Mouse (Mus musculus) intestine, postnatal 0 days (tissue): ENCODE measurements at regions not wholly inside any gene's neighbourhood (a gene's known extent, or its start where the extent isn't known, plus 50 kb on each side); places are given as distances from the start of the nearest gene placed in this dataset.

Experiments
- ATAC-seq: fragments of 200-750 bp; cut with Nextera tagmentation; 2 replicates; pipeline ENCODE4 v1.8.0; 2017; ENCODE audit warnings: mild to moderate bottlenecking, moderate TSS enrichment, moderate library complexity
- H3K27ac ChIP-seq: fragments of 300-500 bp; sonication (generic); 2 replicates; pipeline ENCODE4 v1.5.1; 2014; ENCODE audit warnings: mild to moderate bottlenecking, low read depth, low read length, moderate library complexity
- H3K27me3 ChIP-seq: fragments of 300-500 bp; sonication (generic); replicated peaks from 2 replicates; pipeline ENCODE4 v1.6.1; 2014; ENCODE audit warnings: low read length, mixed read lengths; ENCODE audit not compliant: control insufficient read depth, insufficient read depth
- H3K36me3 ChIP-seq: fragments of 300-500 bp; sonication (generic); 2 replicates; pipeline ENCODE4 v1.6.1; 2014; ENCODE audit warnings: mild to moderate bottlenecking, moderate library complexity; ENCODE audit not compliant: control insufficient read depth, insufficient read depth
- H3K4me1 ChIP-seq: fragments of 300-500 bp; sonication (generic); replicated peaks from 2 replicates; pipeline ENCODE4 v1.6.1; 2014; ENCODE audit warnings: antibody characterized with exemption, low read length, mixed read lengths; ENCODE audit not compliant: control insufficient read depth, insufficient read depth
- H3K4me2 ChIP-seq: fragments of 300-500 bp; sonication (generic); replicated peaks from 2 replicates; pipeline ENCODE4 v1.6.1; 2014; ENCODE audit warnings: low read depth, mild to moderate bottlenecking, moderate library complexity
- H3K4me3 ChIP-seq: fragments of 300-500 bp; sonication (generic); 2 replicates; pipeline ENCODE4 v1.5.1; 2014; ENCODE audit warnings: low read depth, low read length
- H3K9ac ChIP-seq: fragments of 300-500 bp; sonication (generic); 2 replicates; pipeline ENCODE4 v1.6.1; 2014; ENCODE audit warnings: mild to moderate bottlenecking, low read depth, low read length
- H3K9me3 ChIP-seq: fragments of 300-500 bp; sonication (generic); 2 replicates; pipeline ENCODE4 v1.6.1; 2016; ENCODE audit warnings: mixed run types; ENCODE audit not compliant: control insufficient read depth
- CTCF ChIP-seq: sonication (generic); IDR thresholded peaks from 2 replicates; pipeline ENCODE4 v1.5.1; 2016; ENCODE audit warnings: low read depth, mild to moderate bottlenecking, control low read depth, antibody characterized with exemption, moderate library complexity
- WGBS: fragments of 180-500 bp; shearing (Covaris S2); extraction: QIAGEN DNeasy Blood & Tissue Kit; methylation state at CpG from one replicate; pipeline ENCODE4 v1.1.7; 2014; 5-methylcytosine and 5-hydroxymethylcytosine counted together

GRCm38 (mm10) chr6:133967286-133967685 is 68.2 kb upstream of the Etv6 start:
- no peak overlapping the region for H3K4me2 ChIP-seq
- ATAC-seq, result no peak
- WGBS, result 86% methylated on average over 3 of the region's 3 CpGs
- H3K4me3 ChIP-seq, result no peak overlapping the region
- no peaks in the 10 kb centered on the region for H3K27me3 ChIP-seq
- no peak overlapping the region for H3K27ac ChIP-seq
- no peaks in the 10 kb centered on the region for H3K4me1 ChIP-seq
- no peak for TF ChIP-seq CTCF
- no peaks in the 10 kb centered on the region for H3K9me3 ChIP-seq
- H3K9ac ChIP-seq, result no peak overlapping the region
- no peaks in the 10 kb centered on the region for H3K36me3 ChIP-seq

- Histone ChIP-seq H3K27me3 (no peaks in the 10 kb centered on the region), H3K27ac (no peak overlapping the region), H3K9ac (no peak overlapping the region), H3K9me3 (no peaks in the 10 kb centered on the region), H3K4me1 (no peaks in the 10 kb centered on the region), H3K4me2 (no peak overlapping the region), H3K4me3 (no peak overlapping the region), H3K36me3 (no peaks in the 10 kb centered on the region)
- 80% methylated on average over 6 of the region's 6 CpGs for WGBS
- no peak for ATAC-seq
- no peak for TF ChIP-seq CTCF
Observed at GRCm38 (mm10) chr6:133972054-133972705, 63.3 kb upstream of the Etv6 start.

- Histone ChIP-seq H3K4me3 (no peak overlapping the region), H3K9ac (no peak overlapping the region), H3K27ac (no peak overlapping the region), H3K4me1 (no peaks in the 10 kb centered on the region), H3K27me3 (no peaks in the 10 kb centered on the region), H3K4me2 (no peak overlapping the region), H3K9me3 (no peaks in the 10 kb centered on the region), H3K36me3 (no peaks in the 10 kb centered on the region)
- no peak for TF ChIP-seq CTCF
- 84% methylated on average over 7 of the region's 7 CpGs for WGBS
- ATAC-seq, result no peak
Observed at GRCm38 (mm10) chr6:133973205-133973838, 62.2 kb upstream of the Etv6 start.

GRCm38 (mm10) chr6:133975951-133976350 is 59.5 kb upstream of the Etv6 start:
- WGBS, result 82% methylated on average over 1 of the region's 1 CpGs
- ATAC-seq, result no peak
- no peaks in the 10 kb centered on the region for H3K36me3 ChIP-seq
- no peaks in the 10 kb centered on the region for H3K9me3 ChIP-seq
- no peak overlapping the region for H3K27ac ChIP-seq
- H3K9ac ChIP-seq, result no peak overlapping the region
- TF ChIP-seq CTCF, result no peak
- no peak overlapping the region for H3K4me2 ChIP-seq
- H3K4me1 ChIP-seq, result no peaks in the 10 kb centered on the region
- H3K27me3 ChIP-seq, result no peaks in the 10 kb centered on the region
- no peak overlapping the region for H3K4me3 ChIP-seq

- H3K27ac ChIP-seq, result no peak overlapping the region
- ATAC-seq, result no peak
- WGBS, result 69% methylated on average over 6 of the region's 6 CpGs
Observed at GRCm38 (mm10) chr6:133976854-133977253, 58.6 kb upstream of the Etv6 start.

GRCm38 (mm10) chr6:133983804-133984514 is 51.5 kb upstream of the Etv6 start:
- Histone ChIP-seq H3K27ac (no peak overlapping the region), H3K4me2 (no peak overlapping the region), H3K4me1 (no peaks in the 10 kb centered on the region), H3K36me3 (no peaks in the 10 kb centered on the region), H3K27me3 (no peaks in the 10 kb centered on the region), H3K9ac (no peak overlapping the region), H3K4me3 (no peak overlapping the region), H3K9me3 (no peaks in the 10 kb centered on the region)
- ATAC-seq, result no peak
- WGBS, result 80% methylated on average over 10 of the region's 10 CpGs
- TF ChIP-seq CTCF, result no peak

More at GRCm38 (mm10) chr6:133976854-133977253, 58.6 kb upstream of the Etv6 start:
- Histone ChIP-seq H3K27me3 (no peaks in the 10 kb centered on the region), H3K36me3 (no peaks in the 10 kb centered on the region), H3K4me1 (no peaks in the 10 kb centered on the region), H3K9me3 (no peaks in the 10 kb centered on the region), H3K9ac (no peak overlapping the region), H3K4me3 (no peak overlapping the region), H3K4me2 (no peak overlapping the region)
- TF ChIP-seq CTCF, result no peak
